Mouse (Mus musculus) liver, embryonic 12.5 days (tissue): ENCODE data around the gene Tomm6. TPM values are rescaled to one million over a fixed set of nuclear protein-coding genes. Genes with fewer than 3 reads are reported as not detected.

Source experiments
- polyA plus RNA-seq: library from polyadenylated mRNA; unstranded; fragments of >200 nt; fragmentation: Nextera tagmentation; extraction: Ambion mirVana; gene quantifications from 2 replicates; pipeline ENCODE4 v1.2.1, GENCODE M21; 2016

Tomm6 gene
- polyA plus RNA-seq, 1 experiment from 2014 or later, result 360 TPM

Other genes with a start within 250 kb of the Tomm6 start
- gene Taf8, start 186.1 kb downstream of the Tomm6 start, polyA plus RNA-seq, result 17.6 and 18.0 TPM in 2 replicates
- 546 and 555 TPM in 2 replicates for gene Ccnd3, start 183.3 kb downstream of the Tomm6 start, polyA plus RNA-seq
- gene Bysl, start 76.9 kb downstream of the Tomm6 start, polyA plus RNA-seq, result 34.6 and 35.2 TPM in 2 replicates
- 31.2 and 32.6 TPM in 2 replicates for gene Med20, start 76.8 kb downstream of the Tomm6 start, polyA plus RNA-seq
- gene Gm20517, start 76.8 kb downstream of the Tomm6 start, polyA plus RNA-seq, result 2.3 and 2.7 TPM in 2 replicates
- 5.0 and 6.2 TPM in 2 replicates for gene Usp49, start 57.7 kb downstream of the Tomm6 start, polyA plus RNA-seq
- gene Frs3, start 644 bp upstream of the Tomm6 start, polyA plus RNA-seq, result 1.7 and 2.3 TPM in 2 replicates
- gene Gm21981, start 6.1 kb upstream of the Tomm6 start, polyA plus RNA-seq, result 0.06 and 0.07 TPM in 2 replicates
- not detected in 2 replicates for gene Prickle4, start 6.3 kb upstream of the Tomm6 start, polyA plus RNA-seq
- gene Pgc, start 38.5 kb upstream of the Tomm6 start, polyA plus RNA-seq, result not detected in 2 replicates
- 5.6 and 5.8 TPM in 2 replicates for gene Tfeb, start 48.6 kb upstream of the Tomm6 start, polyA plus RNA-seq
- gene Mdfi, start 146.3 kb upstream of the Tomm6 start, polyA plus RNA-seq, result 2.8 and 3.5 TPM in 2 replicates
- 13.7 and 13.9 TPM in 2 replicates for gene Foxp4, start 236.3 kb upstream of the Tomm6 start, polyA plus RNA-seq